Mouse (Mus musculus): ENCODE measurements around the gene Rnf216. TPM values are rescaled to one million over a fixed set of nuclear protein-coding genes. Genes with fewer than 3 reads are reported as not detected.
"Not testable (repeated sequence)": the region's sequence is repeated elsewhere in the genome, so short reads cannot be mapped to it uniquely, and the experiment has no call there.

Gene Rnf216
- polyA plus RNA-seq, 1 experiment from 2014 or later: 35.2 TPM

DNA sequence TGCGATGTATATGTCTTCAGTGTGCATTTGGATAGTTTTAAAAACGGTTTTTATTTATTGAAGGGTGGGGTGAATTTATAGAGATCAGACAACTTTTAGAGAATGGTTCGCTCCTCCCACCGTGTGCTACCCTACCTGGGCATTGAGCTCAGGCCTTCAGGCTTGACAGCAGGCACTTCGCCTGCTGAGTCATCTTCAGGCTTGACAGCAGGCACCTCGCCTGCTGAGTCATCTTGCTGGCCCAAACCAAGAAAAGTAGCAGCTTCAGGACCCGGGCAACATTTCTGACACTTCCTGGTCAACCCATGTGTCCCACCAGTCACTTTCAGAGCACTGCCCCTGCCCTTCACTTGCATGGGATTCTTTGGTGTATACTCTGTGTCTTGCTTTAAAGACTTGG, 22.2 kb upstream of the Rnf216 start:
- no peak for ATAC-seq (replicated peaks; ENCODE audit: insufficient number of reproducible peaks, low FRiP score, low TSS enrichment)
- 83% methylated on average over 7 of the region's 7 CpGs for WGBS (ENCODE audit: insufficient replicate concordance)
- Histone ChIP-seq H3K27me3 (ENCODE audit: control insufficient read depth, insufficient read depth, low read length) (no peaks in the 10 kb centered on the region), H3K36me3 (ENCODE audit: control insufficient read depth, insufficient read depth, low read length) (no peaks in the 10 kb centered on the region), H3K27ac (ENCODE audit: low read depth, low read length) (no peak overlapping the region), H3K9ac (ENCODE audit: low read depth, low read length) (no peak overlapping the region), H3K4me3 (ENCODE audit: low read depth, low read length) (no peak overlapping the region), H3K4me1 (ENCODE audit: control insufficient read depth, insufficient read depth, low read length) (no peaks in the 10 kb centered on the region), H3K9me3 (replicated peaks; ENCODE audit: control insufficient read depth, low read length) (no peaks in the 10 kb centered on the region), H3K4me2 (no peak overlapping the region)

DNA sequence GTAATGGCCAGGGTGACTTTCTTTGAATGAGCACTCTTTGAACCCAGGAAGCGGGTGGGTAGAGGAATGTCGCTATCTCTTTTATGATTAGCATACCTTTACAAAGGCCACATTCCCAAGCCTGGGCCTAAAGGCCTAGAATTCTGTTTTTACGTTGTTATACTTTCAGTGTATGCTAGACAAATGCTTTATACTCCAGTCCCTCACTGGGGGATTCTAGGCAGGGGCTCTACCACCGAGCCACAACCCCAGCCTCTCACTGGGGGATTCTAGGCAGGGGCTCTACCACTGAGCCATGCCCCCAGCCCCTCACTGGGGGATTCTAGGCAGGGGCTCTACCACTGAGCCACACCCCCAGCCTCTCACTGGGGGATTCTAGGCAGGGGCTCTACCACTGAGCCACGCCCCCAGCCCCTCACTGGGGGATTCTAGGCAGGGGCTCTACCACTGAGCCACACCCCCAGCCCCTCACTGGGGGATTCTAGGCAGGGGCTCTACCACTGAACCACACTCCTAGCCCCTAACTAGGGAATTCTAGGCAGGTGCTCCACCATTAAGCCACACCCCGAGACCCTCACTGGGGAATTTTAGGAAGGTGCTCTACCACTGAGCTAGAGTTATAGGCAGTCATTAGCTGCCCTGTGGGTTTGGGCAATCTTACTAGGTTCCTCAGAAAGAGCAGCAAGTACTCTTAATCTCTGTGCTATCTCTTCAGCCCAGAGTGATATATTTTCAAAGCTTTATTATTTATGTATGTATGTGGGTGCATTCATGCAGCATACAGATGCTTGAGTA, 21.6 kb upstream of the Rnf216 start:
- not testable (repeated sequence) for H3K9me3 ChIP-seq (replicated peaks; ENCODE audit: control insufficient read depth, low read length); H3K27ac ChIP-seq (ENCODE audit: low read depth, low read length); H3K36me3 ChIP-seq (ENCODE audit: control insufficient read depth, insufficient read depth, low read length); H3K27me3 ChIP-seq (ENCODE audit: control insufficient read depth, insufficient read depth, low read length); H3K4me1 ChIP-seq (ENCODE audit: control insufficient read depth, insufficient read depth, low read length); ATAC-seq (replicated peaks; ENCODE audit: insufficient number of reproducible peaks, low FRiP score, low TSS enrichment); H3K9ac ChIP-seq (ENCODE audit: low read depth, low read length); H3K4me2 ChIP-seq; H3K4me3 ChIP-seq (ENCODE audit: low read depth, low read length)
- WGBS (ENCODE audit: insufficient replicate concordance): 77% methylated on average over 3 of the region's 6 CpGs

DNA sequence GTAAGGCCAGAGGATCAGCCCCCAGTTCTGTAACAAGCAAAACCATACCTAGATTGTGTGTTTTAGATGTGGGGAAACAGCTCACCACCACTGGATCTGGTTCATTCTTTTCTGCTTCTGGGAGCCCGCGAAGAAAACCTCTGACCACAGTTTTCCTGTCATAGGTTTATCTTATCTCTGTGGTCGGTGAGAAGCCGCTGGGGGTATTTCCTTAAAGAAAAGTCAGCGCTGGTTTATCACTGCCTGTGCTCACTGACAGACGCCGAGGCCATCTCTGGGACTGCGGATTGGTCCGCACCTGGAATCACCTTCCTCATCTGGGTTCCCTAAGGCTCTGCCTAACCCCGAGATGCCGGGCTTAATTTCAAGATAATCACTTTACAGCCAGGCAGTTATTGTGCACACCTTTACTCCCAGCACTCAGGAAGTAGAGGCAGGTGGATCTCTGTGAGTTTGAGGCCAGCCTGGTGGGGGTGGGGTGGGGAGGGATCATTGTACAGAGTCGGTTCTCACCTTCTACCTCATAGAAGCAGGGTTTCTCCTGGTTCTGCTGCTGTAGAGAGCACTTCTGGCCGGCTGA, 20.2 kb upstream of the Rnf216 start:
- WGBS (ENCODE audit: insufficient replicate concordance): 27% methylated on average over 13 of the region's 13 CpGs
- no peak overlapping the region for H3K9ac ChIP-seq (ENCODE audit: low read depth, low read length)
- no peak overlapping the region for H3K4me3 ChIP-seq (ENCODE audit: low read depth, low read length)
- peaks cover 12% of the 10 kb centered on the region for H3K9me3 ChIP-seq (replicated peaks; ENCODE audit: control insufficient read depth, low read length)
- H3K4me1 ChIP-seq (ENCODE audit: control insufficient read depth, insufficient read depth, low read length): no peaks in the 10 kb centered on the region
- no peaks in the 10 kb centered on the region for H3K36me3 ChIP-seq (ENCODE audit: control insufficient read depth, insufficient read depth, low read length)
- no peak for ATAC-seq (replicated peaks; ENCODE audit: insufficient number of reproducible peaks, low FRiP score, low TSS enrichment)
- no peak overlapping the region for H3K4me2 ChIP-seq
- no peak overlapping the region for H3K27ac ChIP-seq (ENCODE audit: low read depth, low read length)
- H3K27me3 ChIP-seq (ENCODE audit: control insufficient read depth, insufficient read depth, low read length): no peaks in the 10 kb centered on the region

DNA sequence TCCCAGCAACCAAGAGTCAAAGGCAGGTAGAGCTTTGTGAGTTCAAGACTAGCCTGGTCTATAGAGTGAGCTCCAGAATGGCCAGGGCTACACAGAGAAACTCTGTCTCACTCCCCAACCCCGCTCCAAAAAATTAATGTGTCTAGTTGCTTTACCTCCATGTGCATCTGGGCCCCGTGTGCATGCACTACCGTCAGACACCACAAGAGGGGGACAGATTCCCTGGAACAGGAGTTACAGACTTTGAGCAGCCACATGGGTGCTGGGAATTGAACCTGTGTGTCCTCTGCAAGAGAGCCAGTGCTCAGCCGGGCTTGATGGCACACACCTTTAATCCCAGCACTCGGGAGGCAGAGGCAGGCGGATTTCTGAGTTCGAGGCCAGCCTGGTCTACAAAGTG, 17.5 kb upstream of the Rnf216 start:
- Histone ChIP-seq H3K4me1 (ENCODE audit: control insufficient read depth, insufficient read depth, low read length) (no peaks in the 10 kb centered on the region), H3K4me2 (no peak overlapping the region), H3K27ac (ENCODE audit: low read depth, low read length) (no peak overlapping the region), H3K9ac (ENCODE audit: low read depth, low read length) (no peak overlapping the region), H3K36me3 (ENCODE audit: control insufficient read depth, insufficient read depth, low read length) (no peaks in the 10 kb centered on the region), H3K9me3 (replicated peaks; ENCODE audit: control insufficient read depth, low read length) (peaks cover 12% of the 10 kb centered on the region), H3K27me3 (ENCODE audit: control insufficient read depth, insufficient read depth, low read length) (no peaks in the 10 kb centered on the region), H3K4me3 (ENCODE audit: low read depth, low read length) (no peak overlapping the region)
- 85% methylated on average over 7 of the region's 7 CpGs for WGBS (ENCODE audit: insufficient replicate concordance)
- ATAC-seq (replicated peaks; ENCODE audit: insufficient number of reproducible peaks, low FRiP score, low TSS enrichment): no peak

- Histone ChIP-seq H3K27ac (ENCODE audit: low read depth, low read length) (no peak overlapping the region), H3K4me2 (no peak overlapping the region), H3K4me3 (ENCODE audit: low read depth, low read length) (no peak overlapping the region), H3K9ac (ENCODE audit: low read depth, low read length) (no peak overlapping the region), H3K36me3 (ENCODE audit: control insufficient read depth, insufficient read depth, low read length) (no peaks in the 10 kb centered on the region), H3K27me3 (ENCODE audit: control insufficient read depth, insufficient read depth, low read length) (no peaks in the 10 kb centered on the region), H3K4me1 (ENCODE audit: control insufficient read depth, insufficient read depth, low read length) (no peaks in the 10 kb centered on the region), H3K9me3 (replicated peaks; ENCODE audit: control insufficient read depth, low read length) (peaks cover 12% of the 10 kb centered on the region)
- whole genome bisulfite sequencing (ENCODE audit: insufficient replicate concordance): 91% methylated on average over 16 of the region's 16 CpGs
- no peak for ATAC-seq (replicated peaks; ENCODE audit: insufficient number of reproducible peaks, low FRiP score, low TSS enrichment)
These were observed 16.3 kb upstream of the Rnf216 start for GRCm38 (mm10) chr5:143129101-143129500.

GRCm38 (mm10) chr5:143127837-143128236, 15.0 kb upstream of the Rnf216 start:
- ATAC-seq (replicated peaks; ENCODE audit: insufficient number of reproducible peaks, low FRiP score, low TSS enrichment): no peak
- no peak overlapping the region for H3K4me3 ChIP-seq (ENCODE audit: low read depth, low read length)
- no peaks in the 10 kb centered on the region for H3K36me3 ChIP-seq (ENCODE audit: control insufficient read depth, insufficient read depth, low read length)
- H3K27me3 ChIP-seq (ENCODE audit: control insufficient read depth, insufficient read depth, low read length): no peaks in the 10 kb centered on the region
- H3K27ac ChIP-seq (ENCODE audit: low read depth, low read length): no peak overlapping the region
- H3K4me2 ChIP-seq: no peak overlapping the region
- H3K9ac ChIP-seq (ENCODE audit: low read depth, low read length): no peak overlapping the region
- H3K4me1 ChIP-seq (ENCODE audit: control insufficient read depth, insufficient read depth, low read length): no peaks in the 10 kb centered on the region
- WGBS (ENCODE audit: insufficient replicate concordance): 72% methylated on average over 8 of the region's 8 CpGs
- H3K9me3 ChIP-seq (replicated peaks; ENCODE audit: control insufficient read depth, low read length): peaks cover 12% of the 10 kb centered on the region

DNA sequence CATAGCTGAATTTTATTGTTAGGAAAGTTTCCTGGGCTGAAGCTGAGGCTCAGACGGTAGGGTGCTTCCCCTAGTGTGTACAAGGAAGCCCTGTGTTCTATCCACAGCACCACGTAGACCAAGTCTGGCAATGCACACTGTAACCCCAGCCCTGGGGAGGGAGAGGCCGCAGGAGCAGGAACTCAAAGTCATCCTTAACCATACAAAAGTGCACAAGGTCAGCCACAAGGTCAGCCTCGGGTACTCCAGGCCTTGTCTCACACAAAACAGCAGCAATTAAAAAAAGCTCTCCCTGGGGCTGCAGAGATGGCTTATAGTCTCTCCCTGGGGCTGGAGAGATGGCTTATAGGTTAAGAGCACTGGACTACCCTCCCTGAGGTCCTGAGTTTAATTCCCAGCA, 14.1 kb upstream of the Rnf216 start:
- peaks cover 12% of the 10 kb centered on the region for H3K9me3 ChIP-seq (replicated peaks; ENCODE audit: control insufficient read depth, low read length)
- H3K27ac ChIP-seq (ENCODE audit: low read depth, low read length): no peak overlapping the region
- WGBS (ENCODE audit: insufficient replicate concordance): 71% methylated on average over 4 of the region's 4 CpGs

DNA sequence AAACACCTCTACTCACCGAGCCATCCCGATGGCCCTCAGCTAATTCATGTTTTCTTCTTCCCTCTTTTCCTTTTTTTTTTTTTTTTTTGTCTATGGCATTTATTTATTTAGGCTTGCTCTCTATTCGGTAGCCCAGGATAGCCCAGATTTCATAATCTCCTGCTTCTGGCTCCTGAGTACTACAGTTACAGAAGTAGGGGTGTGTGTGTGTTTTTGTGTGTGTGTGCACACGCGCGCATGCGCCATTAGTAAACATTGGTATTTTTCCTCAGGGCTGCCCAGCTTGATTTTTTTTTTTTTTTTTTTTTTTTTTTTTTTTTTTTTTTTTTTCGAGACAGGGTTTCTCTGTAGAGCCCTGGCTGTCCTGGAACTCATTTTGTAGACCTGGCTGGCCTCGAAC, 13.3 kb upstream of the Rnf216 start:
- H3K27ac ChIP-seq (ENCODE audit: low read depth, low read length): no peak overlapping the region
- peaks cover 12% of the 10 kb centered on the region for H3K9me3 ChIP-seq (replicated peaks; ENCODE audit: control insufficient read depth, low read length)
- no peaks in the 10 kb centered on the region for H3K36me3 ChIP-seq (ENCODE audit: control insufficient read depth, insufficient read depth, low read length)
- no peak for ATAC-seq (replicated peaks; ENCODE audit: insufficient number of reproducible peaks, low FRiP score, low TSS enrichment)
- H3K9ac ChIP-seq (ENCODE audit: low read depth, low read length): no peak overlapping the region
- 89% methylated on average over 9 of the region's 9 CpGs for WGBS (ENCODE audit: insufficient replicate concordance)
- no peak overlapping the region for H3K4me2 ChIP-seq
- no peak overlapping the region for H3K4me3 ChIP-seq (ENCODE audit: low read depth, low read length)
- no peaks in the 10 kb centered on the region for H3K27me3 ChIP-seq (ENCODE audit: control insufficient read depth, insufficient read depth, low read length)
- no peaks in the 10 kb centered on the region for H3K4me1 ChIP-seq (ENCODE audit: control insufficient read depth, insufficient read depth, low read length)

More for the DNA sequence above, 14.1 kb upstream of the Rnf216 start:
- no peak for ATAC-seq (replicated peaks; ENCODE audit: insufficient number of reproducible peaks, low FRiP score, low TSS enrichment)
- Histone ChIP-seq H3K4me3 (ENCODE audit: low read depth, low read length) (no peak overlapping the region), H3K27me3 (ENCODE audit: control insufficient read depth, insufficient read depth, low read length) (no peaks in the 10 kb centered on the region), H3K36me3 (ENCODE audit: control insufficient read depth, insufficient read depth, low read length) (no peaks in the 10 kb centered on the region), H3K9ac (ENCODE audit: low read depth, low read length) (no peak overlapping the region), H3K4me1 (ENCODE audit: control insufficient read depth, insufficient read depth, low read length) (no peaks in the 10 kb centered on the region), H3K4me2 (no peak overlapping the region)

- no peaks in the 10 kb centered on the region for H3K27me3 ChIP-seq (ENCODE audit: control insufficient read depth, insufficient read depth, low read length)
- H3K4me1 ChIP-seq (ENCODE audit: control insufficient read depth, insufficient read depth, low read length): no peaks in the 10 kb centered on the region
- H3K4me2 ChIP-seq: no peak overlapping the region
- no peak for ATAC-seq (replicated peaks; ENCODE audit: insufficient number of reproducible peaks, low FRiP score, low TSS enrichment)
- H3K36me3 ChIP-seq (ENCODE audit: control insufficient read depth, insufficient read depth, low read length): no peaks in the 10 kb centered on the region
- no peak overlapping the region for H3K4me3 ChIP-seq (ENCODE audit: low read depth, low read length)
- no peak overlapping the region for H3K27ac ChIP-seq (ENCODE audit: low read depth, low read length)
- H3K9me3 ChIP-seq (replicated peaks; ENCODE audit: control insufficient read depth, low read length): peaks cover 12% of the 10 kb centered on the region
- H3K9ac ChIP-seq (ENCODE audit: low read depth, low read length): no peak overlapping the region
- 64% methylated on average over 7 of the region's 7 CpGs for WGBS (ENCODE audit: insufficient replicate concordance)
These were observed 12.8 kb upstream of the Rnf216 start for GRCm38 (mm10) chr5:143125601-143126000.

Data from heart, embryonic 11.5 days (tissue).